Mouse (Mus musculus) midbrain, embryonic 14.5 days (tissue): Measurements from ENCODE around the gene Utrn. TPM values are rescaled to one million over a fixed set of nuclear protein-coding genes. Genes with fewer than 3 reads are reported as not detected.

ENCODE experiments used
- ATAC-seq: fragments of 200-750 bp; cut with Nextera tagmentation; 2 replicates; pipeline ENCODE4 v1.8.0; 2017; ENCODE audit warnings: moderate number of reproducible peaks, moderate library complexity; ENCODE audit not compliant: low FRiP score, low TSS enrichment
- DNase-seq: peaks from one replicate; pipeline ENCODE4 v3.0.0-alpha.2; 2015
- H3K27ac ChIP-seq: fragments of 300-500 bp; sonication (generic); replicated peaks from 2 replicates; pipeline ENCODE4 v1.5.1; 2014; ENCODE audit warnings: mild to moderate bottlenecking, low read depth, low read length, moderate library complexity
- H3K27me3 ChIP-seq: fragments of 300-500 bp; sonication (generic); 2 replicates; pipeline ENCODE4 v1.6.1; 2014; ENCODE audit warnings: low read length, control low read depth, mixed read lengths; ENCODE audit not compliant: control insufficient read depth, insufficient read depth
- H3K36me3 ChIP-seq: fragments of 300-500 bp; sonication (generic); 2 replicates; pipeline ENCODE4 v1.6.1; 2014; ENCODE audit warnings: low read length, control low read depth; ENCODE audit not compliant: control insufficient read depth, insufficient read depth
- H3K4me1 ChIP-seq: fragments of 300-500 bp; sonication (generic); 2 replicates; pipeline ENCODE4 v1.6.1; 2014; ENCODE audit warnings: mild to moderate bottlenecking, antibody characterized with exemption, low read length, control low read depth; ENCODE audit not compliant: control insufficient read depth, insufficient read depth
- H3K4me2 ChIP-seq: fragments of 300-500 bp; sonication (generic); 2 replicates; pipeline ENCODE4 v1.6.1; 2014; ENCODE audit warnings: mild to moderate bottlenecking, low read length, moderate library complexity
- H3K4me3 ChIP-seq: fragments of 300-500 bp; sonication (generic); replicated peaks from 2 replicates; pipeline ENCODE4 v1.5.1; 2014; ENCODE audit warnings: low read depth, low read length
- H3K9ac ChIP-seq: fragments of 300-500 bp; sonication (generic); replicated peaks from 2 replicates; pipeline ENCODE4 v1.6.1; 2014; ENCODE audit warnings: mild to moderate bottlenecking, low read length, moderate library complexity
- H3K9me3 ChIP-seq: fragments of 300-500 bp; sonication (generic); 2 replicates; pipeline ENCODE4 v1.6.1; 2016; ENCODE audit warnings: low read length, control low read depth, mixed read lengths; ENCODE audit not compliant: control insufficient read depth
- WGBS: fragments of 180-500 bp; shearing (Covaris S2); extraction: QIAGEN DNeasy Blood & Tissue Kit; methylation state at CpG from one replicate; pipeline ENCODE4 v1.1.7; 2014; 5-methylcytosine and 5-hydroxymethylcytosine counted together
- polyA plus RNA-seq: library from polyadenylated mRNA; unstranded; fragments of >200 nt; fragmentation: Nextera tagmentation; extraction: Ambion mirVana; gene quantifications from 2 replicates; pipeline ENCODE4 v1.2.1, GENCODE M21; 2014

The Utrn gene
- polyA plus RNA-seq, 1 experiment from 2014 or later, result 19.1 TPM

DNA sequence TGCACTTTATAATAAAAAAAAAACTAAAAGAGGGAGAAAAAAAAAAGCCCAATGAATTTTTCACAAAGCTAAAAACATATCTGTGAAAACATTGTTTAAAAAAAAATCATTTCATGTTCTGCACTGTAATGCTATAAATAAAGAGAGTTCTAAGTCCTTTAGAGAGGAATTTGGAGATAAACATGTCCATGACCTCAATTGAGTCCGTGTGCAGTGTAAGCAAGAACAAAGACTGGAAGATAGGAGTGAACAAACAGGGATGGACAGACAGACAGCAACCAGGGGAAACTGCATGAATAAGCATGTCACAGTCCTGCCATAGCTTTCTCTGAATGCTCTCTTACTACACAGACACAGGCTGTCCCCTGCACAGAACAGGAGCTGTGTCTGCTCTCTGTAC is 347.1 kb downstream of the Utrn start:
- 72% methylated on average over 1 of the region's 1 CpGs for WGBS
- ATAC-seq, result no peak

DNA sequence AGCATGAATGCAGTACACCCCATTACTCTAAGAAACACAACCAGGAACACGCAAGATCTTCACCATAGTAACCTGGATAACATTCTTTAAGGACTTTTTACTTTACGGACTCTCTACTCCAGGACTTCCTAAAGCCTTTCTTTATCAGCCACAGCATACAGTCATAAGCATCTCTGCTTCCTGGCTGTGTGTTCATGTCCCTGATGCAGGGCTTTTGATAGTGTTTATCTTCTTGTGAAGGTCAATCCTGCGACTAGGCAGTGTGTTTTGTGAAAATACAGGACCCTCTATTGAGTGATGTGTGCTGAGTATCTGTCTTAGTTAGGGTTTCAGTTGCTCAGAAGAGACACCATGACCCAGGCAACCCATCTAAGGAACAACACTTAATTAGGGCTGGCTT is 351.0 kb downstream of the Utrn start:
- Histone ChIP-seq H3K27ac (no peak overlapping the region), H3K36me3 (no peaks in the 10 kb centered on the region; the same call in 1 of the 2 replicates), H3K4me2 (no peak overlapping the region), H3K9me3 (no peaks in the 10 kb centered on the region), H3K27me3 (no peaks in the 10 kb centered on the region), H3K4me1 (no peaks in the 10 kb centered on the region), H3K4me3 (no peak overlapping the region), H3K9ac (no peak overlapping the region)
- DNase-seq, result no peak
- no peak for ATAC-seq
- 94% methylated on average over 3 of the region's 3 CpGs for WGBS

More for the DNA sequence above, 347.1 kb downstream of the Utrn start:
- H3K27ac ChIP-seq, result no peak overlapping the region
- H3K9ac ChIP-seq, result no peak overlapping the region
- H3K27me3 ChIP-seq, result no peaks in the 10 kb centered on the region
- H3K9me3 ChIP-seq, result no peaks in the 10 kb centered on the region
- H3K4me3 ChIP-seq, result no peak overlapping the region
- H3K36me3 ChIP-seq, result no peaks in the 10 kb centered on the region; the same call in 1 of the 2 replicates
- no peak for DNase-seq
- H3K4me2 ChIP-seq, result no peak overlapping the region
- H3K4me1 ChIP-seq, result no peaks in the 10 kb centered on the region

DNA sequence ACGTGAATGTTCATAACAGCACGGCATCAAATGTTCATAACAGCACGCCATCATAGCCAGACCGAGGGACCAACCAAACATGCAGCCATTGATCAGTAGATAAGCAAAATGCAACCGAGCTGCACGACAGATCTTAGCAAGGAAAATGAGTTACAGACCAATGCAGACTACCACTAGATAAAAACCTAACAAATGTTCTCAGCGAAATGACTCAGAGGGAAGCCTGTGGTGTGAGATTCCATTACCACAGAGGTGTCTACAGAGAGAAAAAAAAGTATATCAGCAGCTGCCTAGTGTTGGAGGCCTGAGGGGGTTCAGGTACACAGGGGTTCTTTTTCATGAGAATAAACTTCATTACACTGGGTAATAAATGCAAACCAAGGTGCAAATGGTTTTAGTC is 363.6 kb downstream of the Utrn start:
- Histone ChIP-seq H3K36me3 (no peaks in the 10 kb centered on the region), H3K27me3 (no peaks in the 10 kb centered on the region), H3K4me1 (no peaks in the 10 kb centered on the region), H3K4me3 (no peak overlapping the region), H3K27ac (no peak overlapping the region), H3K9ac (no peak overlapping the region), H3K4me2 (no peak overlapping the region), H3K9me3 (no peaks in the 10 kb centered on the region)
- DNase-seq, result no peak
- no peak for ATAC-seq
- WGBS, result 94% methylated on average over 7 of the region's 7 CpGs

DNA sequence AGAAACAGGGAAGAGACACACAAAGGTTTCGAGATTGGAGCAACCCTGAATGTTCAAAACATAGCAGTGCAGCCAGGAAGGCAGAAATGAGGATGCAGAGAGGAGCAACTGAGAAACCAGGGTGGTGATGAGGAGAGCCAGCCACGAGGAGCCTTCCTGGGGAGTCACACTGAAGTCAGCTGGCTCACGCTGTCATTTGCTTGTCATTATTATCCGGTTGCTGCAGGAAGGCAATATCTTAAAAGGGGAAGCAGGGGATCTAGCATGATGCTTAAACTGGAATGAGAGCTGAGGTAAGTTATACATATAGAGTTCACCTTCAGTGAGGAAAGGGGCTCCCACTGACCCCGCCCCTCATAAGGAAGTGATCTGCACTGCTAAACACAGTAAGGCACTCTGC is 368.7 kb downstream of the Utrn start:
- Histone ChIP-seq H3K9ac (no peak overlapping the region), H3K4me2 (no peak overlapping the region), H3K4me1 (no peaks in the 10 kb centered on the region), H3K27ac (no peak overlapping the region), H3K4me3 (no peak overlapping the region), H3K36me3 (no peaks in the 10 kb centered on the region), H3K27me3 (no peaks in the 10 kb centered on the region), H3K9me3 (no peaks in the 10 kb centered on the region)
- no peak for DNase-seq
- ATAC-seq, result no peak
- 90% methylated on average over 5 of the region's 5 CpGs for WGBS

- Histone ChIP-seq H3K9me3 (no peaks in the 10 kb centered on the region), H3K4me1 (no peaks in the 10 kb centered on the region), H3K36me3 (no peaks in the 10 kb centered on the region), H3K4me3 (no peak overlapping the region), H3K27ac (no peak overlapping the region), H3K27me3 (no peaks in the 10 kb centered on the region), H3K9ac (no peak overlapping the region), H3K4me2 (no peak overlapping the region)
- WGBS, result 95% methylated on average over 8 of the region's 8 CpGs
- ATAC-seq (no peak), DNase-seq (no peak)
Measured at GRCm38 (mm10) chr10:12497555-12497954, 371.6 kb downstream of the Utrn start.

GRCm38 (mm10) chr10:12489551-12490177 is 379.5 kb downstream of the Utrn start:
- 31% methylated on average over 4 of the region's 4 CpGs for WGBS
- Histone ChIP-seq H3K9me3 (no peaks in the 10 kb centered on the region), H3K27me3 (no peaks in the 10 kb centered on the region), H3K4me1 (peaks cover 5% of the 10 kb centered on the region; the same call in 1 of the 2 replicates), H3K9ac (no peak overlapping the region), H3K4me3 (no peak overlapping the region), H3K4me2 (no peak overlapping the region), H3K27ac (no peak overlapping the region), H3K36me3 (no peaks in the 10 kb centered on the region)
- ATAC-seq (peak; percentile 47), DNase-seq (peak; percentile 43)

DNA sequence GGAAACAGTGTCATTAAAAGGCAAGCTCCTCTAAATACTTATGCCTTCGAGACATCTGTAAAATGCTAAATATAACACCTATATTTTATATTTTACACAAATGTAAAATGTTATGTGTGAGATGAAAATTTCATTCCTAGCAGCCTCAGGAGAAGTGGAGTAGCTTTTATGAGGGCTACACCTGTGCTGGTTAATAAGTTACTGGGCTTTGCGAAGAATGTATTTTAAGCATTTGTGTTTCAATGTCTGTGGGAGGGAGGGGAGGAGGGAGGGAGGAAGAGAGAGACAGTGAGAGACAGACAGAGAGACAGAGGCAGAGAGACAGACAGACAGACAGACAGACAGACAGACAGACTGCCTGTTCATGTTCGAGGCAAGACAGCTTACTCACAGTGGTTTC is 380.6 kb downstream of the Utrn start:
- DNase-seq (no peak), ATAC-seq (no peak)
- WGBS, result 85% methylated on average over 3 of the region's 3 CpGs
- Histone ChIP-seq H3K27me3 (no peaks in the 10 kb centered on the region), H3K36me3 (no peaks in the 10 kb centered on the region), H3K9me3 (no peaks in the 10 kb centered on the region), H3K4me2 (no peak overlapping the region), H3K27ac (no peak overlapping the region), H3K4me1 (peaks cover 5% of the 10 kb centered on the region; the same call in 1 of the 2 replicates), H3K4me3 (no peak overlapping the region), H3K9ac (no peak overlapping the region)

GRCm38 (mm10) chr10:12488117-12488516 is 381.0 kb downstream of the Utrn start:
- WGBS, result 89% methylated on average over 5 of the region's 5 CpGs
- Histone ChIP-seq H3K36me3 (no peaks in the 10 kb centered on the region), H3K4me2 (no peak overlapping the region), H3K9me3 (no peaks in the 10 kb centered on the region), H3K4me1 (peaks cover 5% of the 10 kb centered on the region; the same call in 1 of the 2 replicates), H3K27me3 (no peaks in the 10 kb centered on the region), H3K4me3 (no peak overlapping the region), H3K9ac (no peak overlapping the region), H3K27ac (no peak overlapping the region)
- DNase-seq (no peak), ATAC-seq (no peak)

DNA sequence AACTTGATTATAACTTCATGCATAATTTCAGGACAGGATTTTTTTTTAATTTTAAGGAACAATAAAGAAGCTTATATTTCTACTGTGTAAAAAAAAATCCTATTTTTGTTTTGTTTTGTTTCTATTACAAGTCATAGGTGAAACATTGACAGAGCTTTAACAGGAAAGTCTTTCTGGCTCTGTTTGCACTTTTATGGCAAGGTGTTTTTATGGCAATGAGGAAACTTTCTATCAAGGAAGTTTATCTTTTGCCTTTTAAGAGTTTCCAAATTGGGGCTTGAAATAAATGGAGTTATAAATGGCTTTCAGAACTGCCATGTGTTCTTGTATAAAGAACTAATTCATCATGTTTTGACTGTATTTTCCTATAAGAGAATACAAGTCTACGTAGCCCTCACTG is 385.7 kb downstream of the Utrn start:
- Histone ChIP-seq H3K9ac (no peak overlapping the region), H3K27me3 (no peaks in the 10 kb centered on the region), H3K4me3 (no peak overlapping the region), H3K9me3 (no peaks in the 10 kb centered on the region), H3K36me3 (no peaks in the 10 kb centered on the region), H3K27ac (no peak overlapping the region), H3K4me1 (no peaks in the 10 kb centered on the region), H3K4me2 (no peak overlapping the region)
- ATAC-seq, result no peak
- 92% methylated on average over 1 of the region's 1 CpGs for WGBS
- DNase-seq, result no peak
